Mouse (Mus musculus) lung, embryonic 15.5 days (tissue): ENCODE results near the gene Cdc37. TPM values are rescaled to one million over a fixed set of nuclear protein-coding genes. Genes with fewer than 3 reads are reported as not detected.

Experiments used
- ATAC-seq: fragments of 200-750 bp; cut with Nextera tagmentation; 2 replicates; pipeline ENCODE4 v1.8.0; 2017; ENCODE audit warnings: moderate number of reproducible peaks, borderline replicate concordance; ENCODE audit not compliant: low FRiP score, low TSS enrichment; ENCODE audit errors: extremely low read depth
- H3K27ac ChIP-seq: fragments of 300-500 bp; sonication (generic); 2 replicates; pipeline ENCODE4 v1.5.1; 2015; ENCODE audit warnings: moderate library complexity, mild to moderate bottlenecking, inconsistent platforms
- H3K27me3 ChIP-seq: fragments of 300-500 bp; sonication (generic); 2 replicates; pipeline ENCODE4 v1.6.1; 2015; ENCODE audit warnings: inconsistent platforms
- H3K36me3 ChIP-seq: fragments of 300-500 bp; sonication (generic); 2 replicates; pipeline ENCODE4 v1.6.1; 2015; ENCODE audit warnings: inconsistent platforms
- H3K4me1 ChIP-seq: fragments of 300-500 bp; sonication (generic); 2 replicates; pipeline ENCODE4 v1.6.1; 2015; ENCODE audit warnings: inconsistent platforms
- H3K4me2 ChIP-seq: fragments of 300-500 bp; sonication (generic); 2 replicates; pipeline ENCODE4 v1.6.1; 2015; ENCODE audit warnings: inconsistent platforms, mild to moderate bottlenecking, moderate library complexity
- H3K4me3 ChIP-seq: fragments of 300-500 bp; sonication (generic); 2 replicates; pipeline ENCODE4 v1.5.1; 2015; ENCODE audit warnings: mild to moderate bottlenecking, inconsistent platforms
- H3K9ac ChIP-seq: fragments of 300-500 bp; sonication (generic); 2 replicates; pipeline ENCODE4 v1.6.1; 2015; ENCODE audit warnings: inconsistent platforms
- H3K9me3 ChIP-seq: fragments of 300-500 bp; sonication (generic); 2 replicates; pipeline ENCODE4 v1.6.1; 2016; ENCODE audit warnings: inconsistent platforms
- WGBS: fragments of 180-500 bp; shearing (Covaris S2); methylation state at CpG from one replicate; pipeline ENCODE4 v1.1.7; 2015; 5-methylcytosine and 5-hydroxymethylcytosine counted together
- polyA plus RNA-seq: library from polyadenylated mRNA; unstranded; fragments of >200 nt; fragmentation: Nextera tagmentation; extraction: Ambion mirVana; gene quantifications from 2 replicates; pipeline ENCODE4 v1.2.1, GENCODE M21; 2015

Cdc37 gene
- polyA plus RNA-seq, 1 experiment from 2014 or later, result 319 TPM

- H3K27me3 ChIP-seq, result no peaks in the 10 kb centered on the region
- ATAC-seq, result no peak
- no peak overlapping the region for H3K27ac ChIP-seq
- peak overlapping the region; percentile 79 for H3K4me3 ChIP-seq
- H3K36me3 ChIP-seq, result peaks cover 20% of the 10 kb centered on the region
- H3K4me1 ChIP-seq, result peaks cover 55% of the 10 kb centered on the region
- H3K9me3 ChIP-seq, result no peaks in the 10 kb centered on the region
- H3K4me2 ChIP-seq, result peak overlapping the region; percentile 87
- H3K9ac ChIP-seq, result peak overlapping the region; percentile 86
These were observed 1.4 kb downstream of the Cdc37 start for GRCm38 (mm10) chr9:21148427-21148826.

- H3K4me2 ChIP-seq, result peak overlapping the region; percentile 38
- peak overlapping the region; percentile 13; the same call in 1 of the 2 replicates for H3K4me3 ChIP-seq
- H3K27ac ChIP-seq, result no peak overlapping the region
- WGBS, result 38% methylated on average over 10 of the region's 10 CpGs
- H3K9me3 ChIP-seq, result no peaks in the 10 kb centered on the region
- H3K36me3 ChIP-seq, result peaks cover 37% of the 10 kb centered on the region
- H3K9ac ChIP-seq, result no peak overlapping the region
- peak; percentile 58 for ATAC-seq
- H3K27me3 ChIP-seq, result no peaks in the 10 kb centered on the region
- H3K4me1 ChIP-seq, result peaks cover 42% of the 10 kb centered on the region
These were observed 3.1 kb downstream of the Cdc37 start for GRCm38 (mm10) chr9:21146722-21147121.

- Histone ChIP-seq H3K4me3 (no peak overlapping the region), H3K4me1 (peaks cover 42% of the 10 kb centered on the region), H3K9me3 (no peaks in the 10 kb centered on the region), H3K27ac (no peak overlapping the region), H3K27me3 (no peaks in the 10 kb centered on the region), H3K4me2 (no peak overlapping the region), H3K9ac (no peak overlapping the region), H3K36me3 (peaks cover 50% of the 10 kb centered on the region)
- ATAC-seq, result no peak
- 79% methylated on average over 4 of the region's 4 CpGs for WGBS
These were observed 4.4 kb downstream of the Cdc37 start for GRCm38 (mm10) chr9:21145431-21145830.

- H3K4me1 ChIP-seq, result peaks cover 39% of the 10 kb centered on the region
- ATAC-seq, result no peak
- H3K36me3 ChIP-seq, result peaks cover 61% of the 10 kb centered on the region
- no peak overlapping the region for H3K9ac ChIP-seq
- WGBS, result 95% methylated on average over 3 of the region's 3 CpGs
- H3K4me2 ChIP-seq, result no peak overlapping the region
- no peak overlapping the region for H3K4me3 ChIP-seq
- no peaks in the 10 kb centered on the region for H3K9me3 ChIP-seq
- no peak overlapping the region for H3K27ac ChIP-seq
- H3K27me3 ChIP-seq, result no peaks in the 10 kb centered on the region
These were observed 5.4 kb downstream of the Cdc37 start for GRCm38 (mm10) chr9:21144361-21144760.

GRCm38 (mm10) chr9:21141922-21142321 lies 7.9 kb downstream of the Cdc37 start:
- H3K27me3 ChIP-seq, result no peaks in the 10 kb centered on the region
- H3K4me2 ChIP-seq, result no peak overlapping the region
- WGBS, result 85% methylated on average over 14 of the region's 14 CpGs
- peaks cover 81% of the 10 kb centered on the region for H3K36me3 ChIP-seq
- H3K4me1 ChIP-seq, result peaks cover 16% of the 10 kb centered on the region
- H3K4me3 ChIP-seq, result no peak overlapping the region
- no peak overlapping the region for H3K9ac ChIP-seq
- ATAC-seq, result no peak
- H3K27ac ChIP-seq, result no peak overlapping the region
- H3K9me3 ChIP-seq, result no peaks in the 10 kb centered on the region

- Histone ChIP-seq H3K9me3 (no peaks in the 10 kb centered on the region), H3K27ac (no peak overlapping the region), H3K36me3 (peaks cover 61% of the 10 kb centered on the region), H3K27me3 (no peaks in the 10 kb centered on the region), H3K9ac (no peak overlapping the region), H3K4me1 (0 out of 2 replicates have a peak, but pooled peaks cover 7% of the 10 kb centered on the region), H3K4me2 (no peak overlapping the region), H3K4me3 (no peak overlapping the region)
- no peak for ATAC-seq
- WGBS, result 66% methylated on average over 4 of the region's 4 CpGs
These were observed 11.4 kb downstream of the Cdc37 start for GRCm38 (mm10) chr9:21138386-21138785.

- 0 out of 2 replicates have a peak, but pooled peaks cover 7% of the 10 kb centered on the region for H3K4me1 ChIP-seq
- H3K9ac ChIP-seq, result no peak overlapping the region
- H3K9me3 ChIP-seq, result no peaks in the 10 kb centered on the region
- H3K4me2 ChIP-seq, result no peak overlapping the region
- no peak for ATAC-seq
- H3K27me3 ChIP-seq, result no peaks in the 10 kb centered on the region
- no peak overlapping the region for H3K4me3 ChIP-seq
- peaks cover 49% of the 10 kb centered on the region for H3K36me3 ChIP-seq
- WGBS, result 44% methylated on average over 3 of the region's 3 CpGs
- H3K27ac ChIP-seq, result no peak overlapping the region
These were observed 12.6 kb downstream of the Cdc37 start for GRCm38 (mm10) chr9:21137229-21137628.

- H3K9ac ChIP-seq, result no peak overlapping the region
- H3K9me3 ChIP-seq, result no peaks in the 10 kb centered on the region
- H3K27me3 ChIP-seq, result no peaks in the 10 kb centered on the region
- H3K4me3 ChIP-seq, result no peak overlapping the region
- H3K4me2 ChIP-seq, result no peak overlapping the region
- H3K27ac ChIP-seq, result no peak overlapping the region
- no peak for ATAC-seq
- 0 out of 2 replicates have a peak, but pooled peaks cover 7% of the 10 kb centered on the region for H3K4me1 ChIP-seq
- WGBS, result 68% methylated on average over 6 of the region's 6 CpGs
- peaks cover 41% of the 10 kb centered on the region for H3K36me3 ChIP-seq
These were observed 13.4 kb downstream of the Cdc37 start for GRCm38 (mm10) chr9:21136401-21136800.

GRCm38 (mm10) chr9:21135941-21136381 lies 13.8 kb downstream of the Cdc37 start:
- 44% methylated on average over 1 of the region's 1 CpGs for WGBS
- Histone ChIP-seq H3K4me2 (no peak overlapping the region), H3K4me1 (0 out of 2 replicates have a peak, but pooled peaks cover 7% of the 10 kb centered on the region), H3K27me3 (no peaks in the 10 kb centered on the region), H3K9ac (no peak overlapping the region), H3K27ac (no peak overlapping the region), H3K9me3 (no peaks in the 10 kb centered on the region), H3K36me3 (peaks cover 37% of the 10 kb centered on the region), H3K4me3 (no peak overlapping the region)
- ATAC-seq, result no peak

GRCm38 (mm10) chr9:21135329-21135890 lies 14.4 kb downstream of the Cdc37 start:
- peaks cover 9% of the 10 kb centered on the region for H3K4me1 ChIP-seq
- ATAC-seq, result no peak
- H3K9ac ChIP-seq, result no peak overlapping the region
- no peak overlapping the region for H3K4me2 ChIP-seq
- no peaks in the 10 kb centered on the region for H3K9me3 ChIP-seq
- H3K27me3 ChIP-seq, result no peaks in the 10 kb centered on the region
- 0 out of 2 replicates have a peak overlapping the region, but pooled peaks have one; percentile 4 for H3K27ac ChIP-seq
- peaks cover 31% of the 10 kb centered on the region for H3K36me3 ChIP-seq
- WGBS, result 64% methylated on average over 4 of the region's 4 CpGs
- H3K4me3 ChIP-seq, result no peak overlapping the region

- 53% methylated on average over 9 of the region's 9 CpGs for WGBS
- H3K36me3 ChIP-seq, result peaks cover 25% of the 10 kb centered on the region
- peaks cover 14% of the 10 kb centered on the region for H3K4me1 ChIP-seq
- H3K9ac ChIP-seq, result no peak overlapping the region
- no peaks in the 10 kb centered on the region for H3K27me3 ChIP-seq
- no peak overlapping the region for H3K4me3 ChIP-seq
- no peaks in the 10 kb centered on the region for H3K9me3 ChIP-seq
- 0 out of 2 replicates have a peak overlapping the region, but pooled peaks have one; percentile 4 for H3K27ac ChIP-seq
- H3K4me2 ChIP-seq, result no peak overlapping the region
- ATAC-seq, result no peak
These were observed 15.0 kb downstream of the Cdc37 start for GRCm38 (mm10) chr9:21134595-21135328.

- WGBS, result 80% methylated on average over 9 of the region's 9 CpGs
These were observed 16.6 kb downstream of the Cdc37 start for GRCm38 (mm10) chr9:21133064-21133707.

More at GRCm38 (mm10) chr9:21133064-21133707, 16.6 kb downstream of the Cdc37 start:
- H3K27ac ChIP-seq, result no peak overlapping the region
- H3K27me3 ChIP-seq, result no peaks in the 10 kb centered on the region
- ATAC-seq, result no peak
- H3K4me3 ChIP-seq, result no peak overlapping the region
- peaks cover 11% of the 10 kb centered on the region for H3K36me3 ChIP-seq
- no peak overlapping the region for H3K4me2 ChIP-seq
- no peak overlapping the region for H3K9ac ChIP-seq
- no peaks in the 10 kb centered on the region for H3K9me3 ChIP-seq
- peaks cover 14% of the 10 kb centered on the region for H3K4me1 ChIP-seq
